Mouse (Mus musculus): ENCODE data around the gene Ms4a4a. TPM values are rescaled to one million over a fixed set of nuclear protein-coding genes. Genes with fewer than 3 reads are reported as not detected.

The Ms4a4a gene
- polyA plus RNA-seq, 1 experiment from 2014 or later: 1.6 TPM

- Histone ChIP-seq H3K27ac (ENCODE audit: low read length) (no peak overlapping the region), H3K27me3 (ENCODE audit: control insufficient read depth, insufficient read depth, low read depth, low read length) (no peaks in the 10 kb centered on the region), H3K9ac (ENCODE audit: low read depth, low read length) (no peak overlapping the region), H3K36me3 (ENCODE audit: control insufficient read depth, insufficient read depth) (no peaks in the 10 kb centered on the region), H3K4me2 (ENCODE audit: low read depth, low read length) (no peak overlapping the region), H3K4me3 (ENCODE audit: low read depth, low read length) (no peak overlapping the region), H3K9me3 (replicated peaks; ENCODE audit: control insufficient read depth, low read length) (no peaks in the 10 kb centered on the region), H3K4me1 (ENCODE audit: control insufficient read depth, low read depth, low read length) (no peaks in the 10 kb centered on the region)
- 31% methylated on average over 3 of the region's 3 CpGs for WGBS (ENCODE audit: insufficient replicate concordance)
- no peak for ATAC-seq (ENCODE audit: low read depth)
Observed at GRCm38 (mm10) chr19:11368310-11368709, 7.0 kb upstream of the Ms4a4a start.

GRCm38 (mm10) chr19:11371181-11371580, 4.1 kb upstream of the Ms4a4a start:
- Histone ChIP-seq H3K4me1 (ENCODE audit: control insufficient read depth, low read depth, low read length) (no peaks in the 10 kb centered on the region), H3K4me3 (ENCODE audit: low read depth, low read length) (no peak overlapping the region), H3K27me3 (ENCODE audit: control insufficient read depth, insufficient read depth, low read depth, low read length) (no peaks in the 10 kb centered on the region), H3K36me3 (ENCODE audit: control insufficient read depth, insufficient read depth) (no peaks in the 10 kb centered on the region), H3K9me3 (replicated peaks; ENCODE audit: control insufficient read depth, low read length) (no peaks in the 10 kb centered on the region), H3K27ac (ENCODE audit: low read length) (no peak overlapping the region), H3K9ac (ENCODE audit: low read depth, low read length) (no peak overlapping the region), H3K4me2 (ENCODE audit: low read depth, low read length) (no peak overlapping the region)
- ATAC-seq (ENCODE audit: low read depth): no peak

- Histone ChIP-seq H3K9ac (ENCODE audit: low read depth, low read length) (no peak overlapping the region), H3K4me1 (ENCODE audit: control insufficient read depth, low read depth, low read length) (no peaks in the 10 kb centered on the region), H3K4me2 (ENCODE audit: low read depth, low read length) (no peak overlapping the region), H3K27ac (ENCODE audit: low read length) (no peak overlapping the region), H3K27me3 (ENCODE audit: control insufficient read depth, insufficient read depth, low read depth, low read length) (no peaks in the 10 kb centered on the region), H3K4me3 (ENCODE audit: low read depth, low read length) (no peak overlapping the region), H3K9me3 (replicated peaks; ENCODE audit: control insufficient read depth, low read length) (no peaks in the 10 kb centered on the region), H3K36me3 (ENCODE audit: control insufficient read depth, insufficient read depth) (no peaks in the 10 kb centered on the region)
- WGBS (ENCODE audit: insufficient replicate concordance): 36% methylated on average over 2 of the region's 2 CpGs
- ATAC-seq (ENCODE audit: low read depth): no peak
Observed at GRCm38 (mm10) chr19:11376399-11376798, 1.1 kb downstream of the Ms4a4a start.

GRCm38 (mm10) chr19:11387109-11387508, 11.8 kb downstream of the Ms4a4a start:
- 62% methylated on average over 2 of the region's 2 CpGs for WGBS (ENCODE audit: insufficient replicate concordance)
- no peaks in the 10 kb centered on the region for H3K36me3 ChIP-seq (ENCODE audit: control insufficient read depth, insufficient read depth)
- no peak overlapping the region for H3K4me2 ChIP-seq (ENCODE audit: low read depth, low read length)
- no peak for ATAC-seq (ENCODE audit: low read depth)
- no peak overlapping the region for H3K27ac ChIP-seq (ENCODE audit: low read length)
- H3K27me3 ChIP-seq (ENCODE audit: control insufficient read depth, insufficient read depth, low read depth, low read length): no peaks in the 10 kb centered on the region
- H3K9ac ChIP-seq (ENCODE audit: low read depth, low read length): no peak overlapping the region
- H3K4me1 ChIP-seq (ENCODE audit: control insufficient read depth, low read depth, low read length): no peaks in the 10 kb centered on the region
- no peaks in the 10 kb centered on the region for H3K9me3 ChIP-seq (replicated peaks; ENCODE audit: control insufficient read depth, low read length)
- no peak overlapping the region for H3K4me3 ChIP-seq (ENCODE audit: low read depth, low read length)

- Histone ChIP-seq H3K4me3 (ENCODE audit: low read depth, low read length) (no peak overlapping the region), H3K4me1 (ENCODE audit: control insufficient read depth, low read depth, low read length) (no peaks in the 10 kb centered on the region), H3K36me3 (ENCODE audit: control insufficient read depth, insufficient read depth) (no peaks in the 10 kb centered on the region), H3K27ac (ENCODE audit: low read length) (no peak overlapping the region), H3K4me2 (ENCODE audit: low read depth, low read length) (no peak overlapping the region), H3K9ac (ENCODE audit: low read depth, low read length) (no peak overlapping the region), H3K27me3 (ENCODE audit: control insufficient read depth, insufficient read depth, low read depth, low read length) (no peaks in the 10 kb centered on the region), H3K9me3 (replicated peaks; ENCODE audit: control insufficient read depth, low read length) (no peaks in the 10 kb centered on the region)
- ATAC-seq (ENCODE audit: low read depth): no peak
- WGBS (ENCODE audit: insufficient replicate concordance): 64% methylated on average over 4 of the region's 4 CpGs
Observed at GRCm38 (mm10) chr19:11387685-11388084, 12.4 kb downstream of the Ms4a4a start.

GRCm38 (mm10) chr19:11388949-11389348, 13.6 kb downstream of the Ms4a4a start:
- no peaks in the 10 kb centered on the region for H3K27me3 ChIP-seq (ENCODE audit: control insufficient read depth, insufficient read depth, low read depth, low read length)
- WGBS (ENCODE audit: insufficient replicate concordance): 52% methylated on average over 2 of the region's 2 CpGs
- no peaks in the 10 kb centered on the region for H3K4me1 ChIP-seq (ENCODE audit: control insufficient read depth, low read depth, low read length)
- no peak overlapping the region for H3K27ac ChIP-seq (ENCODE audit: low read length)
- no peak overlapping the region for H3K4me2 ChIP-seq (ENCODE audit: low read depth, low read length)
- no peak overlapping the region for H3K4me3 ChIP-seq (ENCODE audit: low read depth, low read length)
- H3K9ac ChIP-seq (ENCODE audit: low read depth, low read length): no peak overlapping the region
- H3K9me3 ChIP-seq (replicated peaks; ENCODE audit: control insufficient read depth, low read length): no peaks in the 10 kb centered on the region
- no peak for ATAC-seq (ENCODE audit: low read depth)
- no peaks in the 10 kb centered on the region for H3K36me3 ChIP-seq (ENCODE audit: control insufficient read depth, insufficient read depth)

GRCm38 (mm10) chr19:11395769-11396168, 20.4 kb downstream of the Ms4a4a start:
- Histone ChIP-seq H3K27me3 (ENCODE audit: control insufficient read depth, insufficient read depth, low read depth, low read length) (no peaks in the 10 kb centered on the region), H3K9ac (ENCODE audit: low read depth, low read length) (no peak overlapping the region), H3K4me1 (ENCODE audit: control insufficient read depth, low read depth, low read length) (no peaks in the 10 kb centered on the region), H3K27ac (ENCODE audit: low read length) (no peak overlapping the region), H3K4me3 (ENCODE audit: low read depth, low read length) (no peak overlapping the region), H3K36me3 (ENCODE audit: control insufficient read depth, insufficient read depth) (no peaks in the 10 kb centered on the region), H3K9me3 (replicated peaks; ENCODE audit: control insufficient read depth, low read length) (no peaks in the 10 kb centered on the region), H3K4me2 (ENCODE audit: low read depth, low read length) (no peak overlapping the region)
- ATAC-seq (ENCODE audit: low read depth): no peak

- no peaks in the 10 kb centered on the region for H3K36me3 ChIP-seq (ENCODE audit: control insufficient read depth, insufficient read depth)
- ATAC-seq (ENCODE audit: low read depth): no peak
- WGBS (ENCODE audit: insufficient replicate concordance): 39% methylated on average over 3 of the region's 3 CpGs
- no peak within 1 kb of the TSS for H3K4me2 ChIP-seq (ENCODE audit: low read depth, low read length)
- H3K9ac ChIP-seq (ENCODE audit: low read depth, low read length): no peak within 1 kb of the TSS
- H3K4me3 ChIP-seq (ENCODE audit: low read depth, low read length): no peak within 1 kb of the TSS
- H3K9me3 ChIP-seq (replicated peaks; ENCODE audit: control insufficient read depth, low read length): no peaks in the 10 kb centered on the region
- no peaks in the 10 kb centered on the region for H3K4me1 ChIP-seq (ENCODE audit: control insufficient read depth, low read depth, low read length)
- H3K27ac ChIP-seq (ENCODE audit: low read length): no peak within 1 kb of the TSS
- no peaks in the 10 kb centered on the region for H3K27me3 ChIP-seq (ENCODE audit: control insufficient read depth, insufficient read depth, low read depth, low read length)
Observed at GRCm38 (mm10) chr19:11404527-11404926, 29.2 kb downstream of the Ms4a4a start, which contains the start of gene Ms4a4c. Gene Ms4a4c (plus strand): TSS chr19:11404770.

- Histone ChIP-seq H3K9me3 (replicated peaks; ENCODE audit: control insufficient read depth, low read length) (no peaks in the 10 kb centered on the region), H3K9ac (ENCODE audit: low read depth, low read length) (no peak overlapping the region), H3K27me3 (ENCODE audit: control insufficient read depth, insufficient read depth, low read depth, low read length) (no peaks in the 10 kb centered on the region), H3K4me2 (ENCODE audit: low read depth, low read length) (no peak overlapping the region), H3K27ac (ENCODE audit: low read length) (no peak overlapping the region), H3K36me3 (ENCODE audit: control insufficient read depth, insufficient read depth) (no peaks in the 10 kb centered on the region), H3K4me3 (ENCODE audit: low read depth, low read length) (no peak overlapping the region), H3K4me1 (ENCODE audit: control insufficient read depth, low read depth, low read length) (no peaks in the 10 kb centered on the region)
- ATAC-seq (ENCODE audit: low read depth): no peak
Observed at GRCm38 (mm10) chr19:11407428-11407827, 32.1 kb downstream of the Ms4a4a start.

GRCm38 (mm10) chr19:11408591-11408990, 33.3 kb downstream of the Ms4a4a start:
- Histone ChIP-seq H3K27me3 (ENCODE audit: control insufficient read depth, insufficient read depth, low read depth, low read length) (no peaks in the 10 kb centered on the region), H3K9me3 (replicated peaks; ENCODE audit: control insufficient read depth, low read length) (no peaks in the 10 kb centered on the region), H3K36me3 (ENCODE audit: control insufficient read depth, insufficient read depth) (no peaks in the 10 kb centered on the region), H3K4me1 (ENCODE audit: control insufficient read depth, low read depth, low read length) (no peaks in the 10 kb centered on the region), H3K4me2 (ENCODE audit: low read depth, low read length) (no peak overlapping the region), H3K9ac (ENCODE audit: low read depth, low read length) (no peak overlapping the region), H3K4me3 (ENCODE audit: low read depth, low read length) (no peak overlapping the region), H3K27ac (ENCODE audit: low read length) (no peak overlapping the region)
- ATAC-seq (ENCODE audit: low read depth): no peak
- WGBS (ENCODE audit: insufficient replicate concordance): 69% methylated on average over 1 of the region's 1 CpGs

Measured in liver, embryonic 16.5 days (tissue).